Mouse (Mus musculus) cerebellum, adult 9-10 months (tissue): ENCODE results near the gene Itga9.

Experiments
- DNase-seq: peaks from one replicate; pipeline ENCODE4 v3.0.0; 2022

Itga9 gene

GRCm38 (mm10) chr9:118693256-118693655, 86.8 kb downstream of the Itga9 start:
- peak; percentile 48 for DNase-seq

DNA sequence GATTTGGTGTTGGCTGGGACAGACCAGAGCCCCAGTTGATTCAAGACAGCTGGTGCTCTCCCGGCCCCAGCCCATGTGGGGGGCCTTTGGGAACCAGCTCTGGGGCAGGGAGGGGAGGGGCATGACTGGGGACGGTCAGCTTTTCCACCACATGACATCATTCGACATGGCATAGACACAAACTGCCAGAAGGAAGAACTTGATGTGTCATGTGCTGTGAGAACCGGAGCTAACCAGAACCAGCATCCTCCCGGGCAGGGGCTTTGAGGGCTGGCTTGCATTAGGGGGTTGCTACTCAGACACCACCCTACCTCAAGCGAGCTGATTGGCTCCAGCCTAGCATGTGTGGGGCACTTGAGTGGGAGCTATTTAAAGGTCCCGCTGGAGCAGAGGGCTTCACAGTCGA, 87.9 kb downstream of the Itga9 start:
- DNase-seq = no peak

- no peak for DNase-seq
These were observed 91.7 kb downstream of the Itga9 start for GRCm38 (mm10) chr9:118698191-118698590.

DNA sequence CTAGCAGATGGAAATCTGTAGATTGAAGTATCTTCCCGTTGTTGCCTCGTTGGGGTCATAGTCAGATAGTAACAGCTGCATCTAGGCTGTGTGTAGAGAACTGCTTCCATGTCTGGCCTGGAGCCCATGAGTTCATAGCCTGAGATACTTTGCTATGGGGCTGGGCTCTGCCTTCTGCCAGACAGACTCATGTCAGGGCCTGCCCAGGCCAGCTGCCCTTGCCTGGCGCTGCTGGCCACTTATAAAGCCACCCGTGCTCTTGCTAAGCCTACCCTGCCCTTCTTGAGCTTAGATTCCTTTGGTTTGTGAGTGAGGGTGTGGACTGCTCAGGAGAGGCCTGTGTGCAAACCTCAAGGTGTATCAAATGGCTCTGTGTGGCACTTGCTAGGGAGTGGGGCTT, 93.2 kb downstream of the Itga9 start:
- no peak for DNase-seq

- DNase-seq = no peak
These were observed 94.4 kb downstream of the Itga9 start for GRCm38 (mm10) chr9:118700889-118701288.

GRCm38 (mm10) chr9:118701791-118702190, 95.3 kb downstream of the Itga9 start:
- no peak for DNase-seq

DNA sequence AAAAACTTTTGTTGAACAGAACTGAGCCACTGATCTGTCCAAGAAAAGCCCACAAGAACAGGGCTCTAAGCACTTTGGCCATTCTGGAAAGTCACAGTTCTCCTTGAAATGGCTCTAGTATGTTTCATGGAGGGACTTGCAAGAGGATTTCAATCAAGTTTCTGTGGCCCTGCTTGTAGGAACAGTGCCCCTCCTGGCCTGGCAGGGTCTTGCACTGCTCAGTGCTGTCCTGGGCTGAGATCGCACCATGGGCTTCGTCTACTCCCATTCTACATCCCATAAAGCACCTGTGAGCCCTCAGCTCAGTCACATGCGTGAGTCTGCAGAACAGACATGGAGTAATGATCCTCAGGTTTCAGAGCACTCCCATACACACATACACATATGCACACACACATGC, 96.7 kb downstream of the Itga9 start:
- no peak for DNase-seq

GRCm38 (mm10) chr9:118705381-118706074, 99.0 kb downstream of the Itga9 start:
- no peak for DNase-seq

DNA sequence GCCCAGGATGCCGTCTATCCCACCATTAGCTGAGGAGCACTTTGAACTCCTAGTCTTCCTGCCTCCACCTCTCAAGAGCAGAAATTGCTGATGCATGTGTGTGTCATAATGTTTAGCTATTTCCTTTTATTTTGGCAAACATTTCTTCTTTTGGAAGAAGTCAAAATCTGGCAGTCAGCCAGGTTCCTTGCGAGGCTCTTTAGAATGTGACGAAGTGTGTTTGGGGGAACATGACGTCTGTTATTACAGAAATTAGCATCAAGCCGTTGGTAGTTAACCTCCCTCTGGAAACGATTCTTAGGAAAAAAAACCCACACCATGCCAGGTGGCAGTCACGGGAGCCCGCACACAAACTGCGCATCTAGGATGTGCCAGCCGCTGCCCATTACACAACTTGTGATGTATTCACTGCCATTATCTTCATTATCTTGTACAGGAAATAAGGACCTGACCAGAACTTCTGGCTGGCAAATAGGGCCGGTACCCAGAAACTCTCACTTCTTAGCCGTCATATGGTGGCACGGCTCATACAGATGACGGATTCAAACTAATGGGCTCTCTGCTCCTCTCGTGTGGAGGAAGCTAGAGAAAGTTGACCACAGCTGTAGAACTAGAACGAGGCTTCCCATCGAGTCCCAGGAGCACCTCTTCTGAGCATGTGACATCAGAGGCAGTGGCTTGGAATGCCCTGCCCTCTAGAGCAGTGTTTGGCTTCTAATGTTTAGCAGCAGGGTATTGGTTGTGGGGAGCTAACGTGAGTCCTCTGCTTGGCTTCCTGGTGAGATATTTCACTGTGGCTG, 99.9 kb downstream of the Itga9 start:
- no peak for DNase-seq

- DNase-seq = no peak
These were observed 104.1 kb downstream of the Itga9 start for GRCm38 (mm10) chr9:118710625-118711024.

DNA sequence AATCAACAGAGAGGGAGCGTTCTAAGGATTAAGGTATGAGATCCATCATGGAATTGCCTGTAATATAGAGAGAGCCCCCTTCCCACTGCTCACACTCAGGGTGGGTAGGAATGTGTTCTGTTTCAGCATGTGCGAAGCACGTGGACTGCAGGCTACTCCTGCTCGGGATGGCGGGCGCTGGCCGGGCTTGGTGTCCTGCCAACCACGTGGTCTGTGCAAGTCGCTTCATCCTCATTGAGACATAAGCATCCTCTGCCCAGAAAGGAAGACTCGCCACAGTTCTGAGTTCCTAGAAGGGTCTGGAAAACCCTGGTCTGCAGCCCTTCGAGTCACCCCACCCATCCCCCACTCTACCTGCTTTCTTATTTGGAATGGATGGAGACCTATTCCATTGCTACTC, 105.3 kb downstream of the Itga9 start:
- DNase-seq = no peak

GRCm38 (mm10) chr9:118713515-118713914, 107.0 kb downstream of the Itga9 start:
- no peak for DNase-seq

GRCm38 (mm10) chr9:118714536-118714935, 108.0 kb downstream of the Itga9 start:
- no peak for DNase-seq

DNA sequence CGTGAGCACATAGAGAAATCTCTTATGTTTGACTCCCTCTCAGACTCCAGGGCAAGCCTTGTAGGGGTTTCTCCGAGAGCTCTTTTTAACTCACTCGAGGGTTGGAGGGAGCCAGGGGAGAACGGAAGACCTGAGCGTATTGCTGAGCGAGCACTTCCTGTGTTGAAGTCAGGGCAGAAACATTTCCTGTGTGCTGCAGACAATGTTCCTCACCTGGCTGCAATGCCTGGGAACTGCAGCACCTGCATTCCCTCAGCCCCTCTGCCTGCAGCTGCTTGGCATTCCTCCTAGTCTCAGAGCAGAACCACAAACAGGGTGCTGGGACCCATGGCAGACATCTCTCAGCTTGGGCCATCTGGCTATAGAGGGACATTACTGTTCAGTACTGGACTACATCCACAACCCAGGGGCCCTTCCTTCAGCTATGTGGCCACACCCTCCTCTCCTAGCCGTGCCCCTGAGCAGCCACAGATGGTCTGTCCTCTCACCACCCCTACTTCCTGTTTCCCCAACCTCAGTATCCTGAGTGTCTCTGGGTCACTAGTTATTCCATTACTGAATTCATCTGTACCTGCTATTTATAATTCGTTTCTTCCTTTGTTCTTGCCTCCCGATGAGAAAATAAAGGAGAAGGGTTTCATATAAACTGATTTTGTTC, 109.6 kb downstream of the Itga9 start:
- DNase-seq = no peak

- DNase-seq = no peak
These were observed 110.9 kb downstream of the Itga9 start for GRCm38 (mm10) chr9:118717436-118717835.

DNA sequence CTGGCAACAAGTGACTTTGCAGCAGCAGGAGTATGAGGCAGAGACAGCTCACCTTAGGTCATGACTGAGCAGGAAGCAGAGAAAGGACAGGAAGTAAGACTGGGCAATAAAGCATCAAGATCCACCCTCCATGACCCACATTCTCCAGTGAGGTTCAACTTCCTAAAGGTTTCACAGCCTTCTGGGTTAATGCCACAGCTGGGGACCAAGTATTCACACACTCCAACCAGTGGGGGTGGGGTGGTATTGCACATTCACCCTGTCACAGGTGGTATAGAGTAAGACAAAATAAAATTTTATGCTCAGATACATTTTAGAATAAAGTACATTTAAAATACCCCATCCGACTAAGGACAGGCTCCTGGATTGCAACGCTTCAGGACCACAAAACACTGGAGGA, 112.0 kb downstream of the Itga9 start:
- no peak for DNase-seq

DNA sequence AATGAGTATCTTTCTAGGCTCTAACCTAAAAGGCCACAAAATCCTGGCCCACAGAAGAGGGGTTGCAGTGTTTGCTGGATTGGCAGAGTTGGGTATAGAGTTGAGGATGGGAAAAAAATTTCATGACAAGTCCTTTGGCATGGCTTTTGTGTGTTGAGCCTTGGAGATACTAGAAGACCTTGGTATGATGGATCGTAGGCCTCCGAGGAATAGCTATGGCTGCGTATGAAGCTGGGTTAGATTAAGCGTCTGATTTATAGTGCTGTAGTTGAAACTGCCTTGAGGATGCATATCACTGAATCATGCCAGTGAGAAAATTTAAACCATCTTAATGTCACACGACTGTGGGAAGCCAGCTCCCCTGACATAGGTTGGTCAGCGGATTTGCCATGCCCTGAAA, 114.6 kb downstream of the Itga9 start:
- no peak for DNase-seq

DNA sequence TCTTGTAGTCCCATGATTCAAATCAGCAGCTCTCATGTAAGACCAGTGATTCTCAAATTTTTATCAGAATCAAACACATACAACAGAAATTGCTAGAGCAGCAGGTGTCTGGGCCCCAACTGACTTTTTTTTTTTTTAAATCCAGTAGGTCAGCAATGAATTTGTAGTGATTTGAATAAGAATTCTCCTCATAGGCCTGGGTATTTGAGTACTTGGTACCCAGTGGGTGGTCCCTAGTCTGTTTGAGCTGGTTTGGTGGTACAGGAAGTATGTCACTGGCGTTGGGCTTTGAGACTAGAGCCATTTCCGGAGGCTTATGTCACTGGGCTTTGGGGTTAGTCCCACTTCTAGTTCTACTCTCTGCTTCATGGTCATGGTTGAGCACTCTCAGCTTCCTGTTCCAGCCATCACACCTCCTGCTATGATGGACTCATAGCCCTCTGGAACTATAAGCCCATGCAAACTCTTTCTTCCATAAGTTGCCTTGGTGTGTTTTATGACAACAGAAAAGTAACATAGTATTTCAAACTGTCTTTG, 116.4 kb downstream of the Itga9 start:
- no peak for DNase-seq

DNA sequence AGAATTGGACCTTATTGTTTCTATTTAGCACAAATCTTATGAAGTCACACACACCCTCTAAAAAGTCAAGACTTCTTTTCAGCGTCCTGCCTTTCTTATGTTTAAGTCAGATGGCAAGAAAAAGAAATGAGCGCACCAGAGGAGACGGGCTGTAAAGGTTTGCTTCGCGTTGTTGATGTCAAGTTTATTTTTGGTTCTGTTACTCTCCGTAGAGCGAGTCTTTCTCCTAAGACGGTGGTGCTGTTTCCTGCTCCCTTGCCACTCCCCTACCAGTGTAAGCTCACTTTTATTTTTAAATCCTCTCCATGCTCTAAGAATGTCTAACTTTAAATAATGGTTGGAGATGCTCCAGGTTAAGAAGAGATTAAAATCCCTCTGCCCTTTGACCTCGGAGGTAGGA, 118.6 kb downstream of the Itga9 start:
- DNase-seq = no peak

DNA sequence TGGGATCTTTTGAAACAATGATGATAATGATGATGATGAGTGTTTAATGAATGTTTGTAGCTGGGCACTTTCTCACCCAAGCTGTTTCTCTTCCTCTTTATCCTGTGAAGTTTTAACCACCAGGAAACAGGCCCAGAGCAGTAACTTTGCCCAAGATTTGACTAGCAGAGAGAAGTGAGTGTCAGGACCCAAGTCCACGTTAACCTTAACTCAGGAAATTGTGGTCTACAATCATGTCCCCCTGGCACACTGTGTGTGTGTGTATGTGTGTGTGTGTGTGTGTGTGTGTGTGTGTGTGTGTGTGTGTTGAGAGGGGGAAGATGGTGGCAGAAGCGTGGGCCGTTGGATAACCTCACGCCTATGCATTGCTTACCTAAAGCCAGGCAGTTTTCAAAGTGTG, 120.1 kb downstream of the Itga9 start:
- DNase-seq = no peak

DNA sequence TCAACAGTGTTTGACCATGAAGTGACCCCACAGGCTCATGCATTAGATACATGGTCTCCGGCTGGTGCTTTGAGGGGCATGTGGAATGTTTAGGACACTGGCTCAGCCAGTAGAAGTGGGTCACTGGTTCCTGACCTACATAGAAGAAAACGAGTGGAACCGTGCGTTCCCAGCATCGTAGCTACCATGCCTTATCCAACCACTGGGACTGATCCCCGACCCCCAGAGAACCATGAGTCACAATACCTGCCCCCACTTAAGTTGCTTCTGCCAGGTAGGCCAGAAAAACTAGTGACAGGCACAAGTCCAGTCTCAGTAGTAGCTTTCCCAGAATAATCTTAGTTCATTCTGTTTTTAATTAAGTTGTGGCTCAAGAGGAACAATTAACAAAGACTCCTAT, 121.8 kb downstream of the Itga9 start:
- no peak for DNase-seq

DNA sequence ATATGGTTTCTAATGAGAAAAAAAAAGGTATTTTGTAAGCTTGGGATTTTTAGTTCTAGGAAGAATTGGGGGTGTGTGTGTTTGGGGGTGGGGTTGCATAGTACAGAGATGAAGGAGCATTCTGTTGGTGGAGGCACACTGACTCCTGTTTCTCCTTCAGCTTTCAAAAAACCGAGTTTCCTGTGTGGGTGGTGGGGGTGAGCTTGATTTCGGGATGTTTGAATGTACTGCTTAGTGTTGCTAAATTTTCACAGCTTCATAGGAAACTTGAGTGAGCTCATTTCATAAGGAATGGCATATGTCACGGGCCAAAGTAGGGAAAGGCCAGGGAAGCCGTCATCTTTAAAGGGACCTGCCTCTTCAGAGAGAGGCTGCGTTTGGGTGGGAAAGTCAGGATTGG, 122.5 kb downstream of the Itga9 start:
- DNase-seq = no peak

DNA sequence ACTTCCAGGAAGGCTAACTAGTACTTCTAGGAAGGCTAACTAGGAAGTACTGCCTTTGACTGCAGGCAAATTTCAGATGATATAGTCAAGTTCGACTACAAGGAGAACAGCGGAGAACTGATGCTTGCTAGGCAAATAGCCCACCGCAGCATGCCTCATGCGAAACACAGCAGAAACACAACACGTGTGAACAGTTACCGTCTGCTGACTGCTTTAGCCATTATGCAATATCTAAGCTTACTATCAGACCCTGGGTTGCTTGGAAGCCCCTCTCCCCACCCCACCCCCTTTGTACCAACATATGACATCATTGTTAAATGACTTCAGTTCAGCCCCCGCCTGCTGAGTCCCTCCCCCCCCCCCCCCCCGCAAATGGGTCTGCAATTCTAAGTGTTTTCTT, 123.7 kb downstream of the Itga9 start:
- DNase-seq = no peak

DNA sequence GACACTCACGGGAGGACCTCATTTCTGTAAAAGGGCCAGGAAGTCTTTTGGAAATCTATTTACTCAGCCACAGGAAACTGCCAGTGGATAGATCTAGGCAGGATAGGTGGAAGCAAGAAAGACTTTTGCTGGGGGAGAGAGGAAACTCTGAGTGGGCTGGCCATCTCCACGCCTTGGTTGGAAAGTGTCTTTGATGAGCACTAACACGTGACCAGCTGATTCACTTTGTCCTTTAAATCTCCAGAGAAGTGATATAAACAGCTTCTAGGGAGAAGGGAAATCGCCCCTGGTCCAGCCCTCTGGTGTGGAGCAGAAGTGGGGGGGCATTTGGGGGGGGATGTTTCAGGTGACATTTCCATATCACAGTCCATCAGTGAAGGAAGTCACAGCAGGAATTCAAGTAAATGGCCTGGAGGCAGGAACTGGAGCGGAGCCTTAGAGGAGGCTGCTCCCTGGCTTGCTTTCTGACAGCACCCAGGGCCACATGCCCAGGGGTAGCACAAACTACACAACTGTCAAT, 124.4 kb downstream of the Itga9 start:
- DNase-seq = no peak
